Comparison of ENCODE assay signal across 22 mouse cellular contexts in genomic region chr6:52366533-52366932, GRCm38 (mm10). TPM values are rescaled to one million over a fixed set of nuclear protein-coding genes. Genes with fewer than 3 reads are reported as not detected.
DNase-seq lines count a peak whose midpoint lies in the region; ATAC-seq lines count a peak whose summit lies in the region.
"Had no signal": no experiment of that assay in that cellular context is flagged by ENCODE, and none has a peak within 500 bp of the region (broad histone marks: within the 10 kb centered on the region; RNA-seq: fewer than 3 reads in every experiment).

No protein-coding gene starts in this region.

- peak; percentile 94 for ATAC-seq in forebrain, embryonic 16.5 days
- ATAC-seq in midbrain, embryonic 11.5 days (ENCODE audit: low FRiP score) = peak; percentile 77; the same call in 1 of the 2 replicates
- ATAC-seq: lung, postnatal 0 days had no signal

- H3K27ac ChIP-seq in forebrain, embryonic 16.5 days (ENCODE audit: low read length) = peak overlapping the region; percentile 74
- H3K27ac ChIP-seq in midbrain, embryonic 11.5 days (ENCODE audit: low read depth, low read length) = peak overlapping the region; percentile 1; the same call in 1 of the 2 replicates
- H3K27ac ChIP-seq: embryonic facial prominence, embryonic 12.5 days; heart, embryonic 13.5 days; limb, embryonic 13.5 days; liver, embryonic 15.5 days had no signal

- H3K27me3 ChIP-seq in forebrain, embryonic 16.5 days (replicated peaks; ENCODE audit: control insufficient read depth, insufficient read depth, low read length) = no peaks in the 10 kb centered on the region
- no peaks in the 10 kb centered on the region for H3K27me3 ChIP-seq in midbrain, embryonic 11.5 days (ENCODE audit: control insufficient read depth, insufficient read depth, low read length)
- H3K27me3 ChIP-seq: embryonic facial prominence, embryonic 12.5 days; heart, embryonic 13.5 days; liver, embryonic 15.5 days had no signal

- no peaks in the 10 kb centered on the region for H3K36me3 ChIP-seq in forebrain, embryonic 16.5 days (ENCODE audit: control insufficient read depth, insufficient read depth)
- no peaks in the 10 kb centered on the region for H3K36me3 ChIP-seq in midbrain, embryonic 11.5 days (ENCODE audit: control insufficient read depth, insufficient read depth, low read length)
- H3K36me3 ChIP-seq: embryonic facial prominence, embryonic 12.5 days; heart, embryonic 13.5 days; limb, embryonic 13.5 days; liver, embryonic 15.5 days had no signal

- no peak overlapping the region for H3K9ac ChIP-seq in forebrain, embryonic 16.5 days (replicated peaks; ENCODE audit: low read depth, low read length)
- H3K9ac ChIP-seq in midbrain, embryonic 11.5 days (ENCODE audit: low read length) = no peak overlapping the region
- H3K9ac ChIP-seq: embryonic facial prominence, embryonic 12.5 days; heart, embryonic 13.5 days; limb, embryonic 13.5 days; liver, embryonic 15.5 days had no signal

- no peak overlapping the region for H3K4me3 ChIP-seq in forebrain, embryonic 16.5 days (replicated peaks; ENCODE audit: low read length)
- H3K4me3 ChIP-seq in midbrain, embryonic 11.5 days (ENCODE audit: low read depth, low read length) = no peak overlapping the region
- H3K4me3 ChIP-seq: embryonic facial prominence, embryonic 12.5 days; heart, embryonic 13.5 days; limb, embryonic 13.5 days; liver, embryonic 15.5 days had no signal

- peak overlapping the region; percentile 39 for H3K4me2 ChIP-seq in forebrain, embryonic 16.5 days (ENCODE audit: low read length)
- H3K4me2 ChIP-seq in midbrain, embryonic 11.5 days = no peak overlapping the region; the same call in 1 of the 2 replicates
- H3K4me2 ChIP-seq: embryonic facial prominence, embryonic 12.5 days; heart, embryonic 13.5 days; limb, embryonic 13.5 days; liver, embryonic 15.5 days had no signal

- no peaks in the 10 kb centered on the region for H3K9me3 ChIP-seq in forebrain, embryonic 16.5 days (ENCODE audit: control insufficient read depth, low read length)
- H3K9me3 ChIP-seq in midbrain, embryonic 11.5 days (ENCODE audit: control insufficient read depth, low read length) = no peaks in the 10 kb centered on the region
- H3K9me3 ChIP-seq: embryonic facial prominence, embryonic 12.5 days; heart, embryonic 13.5 days; limb, embryonic 13.5 days; liver, embryonic 15.5 days had no signal

- DNase-seq in layer of hippocampus, adult 9-11 months = peak; percentile 7
- no peak for DNase-seq in layer of hippocampus, adult 11-12 months (ENCODE audit: low spot score)
- no peak for DNase-seq in midbrain, embryonic 11.5 days (ENCODE audit: low spot score, missing footprints)
- DNase-seq in ovary, postnatal 10 days (ENCODE audit: low spot score) = no peak
- no peak for DNase-seq in adrenal gland, postnatal 14 days
- no peak for DNase-seq in urinary bladder, adult 2 months (ENCODE audit: low spot score)
- DNase-seq: adrenal gland, adult 8-10 months; cerebellum, adult 2 months; heart, postnatal 4 days; kidney, adult 18-20 months; kidney, postnatal 25 days; right cerebral cortex, postnatal 25 days; thymus, postnatal 36 days had no signal

- 10% methylated on average over 11 of the region's 11 CpGs for WGBS in forebrain, embryonic 16.5 days
- 58% methylated on average over 11 of the region's 11 CpGs for WGBS in midbrain, embryonic 11.5 days

- peaks cover 20% of the 10 kb centered on the region for H3K4me1 ChIP-seq in forebrain, embryonic 16.5 days (replicated peaks; ENCODE audit: control insufficient read depth, insufficient read depth, low read length)
- H3K4me1 ChIP-seq in midbrain, embryonic 11.5 days (ENCODE audit: control insufficient read depth, insufficient read depth, low read length) = peaks cover 2% of the 10 kb centered on the region; the same call in 1 of the 2 replicates
- H3K4me1 ChIP-seq: embryonic facial prominence, embryonic 12.5 days; liver, embryonic 15.5 days had no signal

RNA-seq across cellular contexts. Expression of gene Evx1, which starts 53.2 kb away (rescaled TPM):
- 0.19 TPM in 1 of 2 replicates, not detected in the other for polyA plus RNA-seq in forebrain, embryonic 16.5 days (2015; fragmentation: Nextera tagmentation; extraction: Ambion mirVana)
- 0.23 and 0.30 TPM in 2 replicates for polyA plus RNA-seq in midbrain, embryonic 11.5 days (2014; fragmentation: Nextera tagmentation; extraction: Ambion mirVana)
- not detected in 2 replicates for total RNA-seq in adrenal gland, postnatal 14 days (2021)
- 1.1 TPM in 2 replicates for polyA plus RNA-seq in urinary bladder, adult 2 months (2012; rRNA removed)
- total RNA-seq: adrenal gland, adult 8-10 months; heart, postnatal 4 days; layer of hippocampus, postnatal 10 days; megakaryocyte progenitor cell, adult 5-6 weeks had no signal
- polyA plus RNA-seq: heart, embryonic 13.5 days; liver, embryonic 15.5 days; lung, postnatal 0 days; stomach, embryonic 16.5 days had no signal
